Mouse (Mus musculus) liver, embryonic 16.5 days (tissue): Measurements from ENCODE around the gene Notch4. TPM values are rescaled to one million over a fixed set of nuclear protein-coding genes. Genes with fewer than 3 reads are reported as not detected.

ENCODE experiments used
- ATAC-seq: fragments of 200-750 bp; cut with Nextera tagmentation; 2 replicates; pipeline ENCODE4 v1.8.0; 2017; ENCODE audit warnings: low read depth, mild to moderate bottlenecking, moderate number of reproducible peaks, moderate library complexity
- H3K27ac ChIP-seq: fragments of 300-500 bp; sonication (generic); 2 replicates; pipeline ENCODE4 v1.5.1; 2014; ENCODE audit warnings: mild to moderate bottlenecking, low read length
- H3K27me3 ChIP-seq: fragments of 300-500 bp; sonication (generic); 2 replicates; pipeline ENCODE4 v1.6.1; 2014; ENCODE audit warnings: low read depth, low read length, mixed read lengths; ENCODE audit not compliant: control insufficient read depth, insufficient read depth
- H3K36me3 ChIP-seq: fragments of 300-500 bp; sonication (generic); 2 replicates; pipeline ENCODE4 v1.6.1; 2014; ENCODE audit warnings: mild to moderate bottlenecking; ENCODE audit not compliant: control insufficient read depth, insufficient read depth
- H3K4me1 ChIP-seq: fragments of 300-500 bp; sonication (generic); 2 replicates; pipeline ENCODE4 v1.6.1; 2014; ENCODE audit warnings: low read depth, low read length, mixed read lengths; ENCODE audit not compliant: control insufficient read depth
- H3K4me2 ChIP-seq: fragments of 300-500 bp; sonication (generic); 2 replicates; pipeline ENCODE4 v1.6.1; 2014; ENCODE audit warnings: low read depth, low read length, mixed read lengths
- H3K4me3 ChIP-seq: fragments of 300-500 bp; sonication (generic); 2 replicates; pipeline ENCODE4 v1.5.1; 2014; ENCODE audit warnings: low read depth, mild to moderate bottlenecking, low read length
- H3K9ac ChIP-seq: fragments of 300-500 bp; sonication (generic); 2 replicates; pipeline ENCODE4 v1.6.1; 2014; ENCODE audit warnings: low read depth, low read length
- H3K9me3 ChIP-seq: fragments of 300-500 bp; sonication (generic); replicated peaks from 2 replicates; pipeline ENCODE4 v1.6.1; 2016; ENCODE audit warnings: low read length; ENCODE audit not compliant: control insufficient read depth
- WGBS: fragments of 180-500 bp; shearing (Covaris S2); extraction: QIAGEN DNeasy Blood & Tissue Kit; methylation state at CpG from one replicate; pipeline ENCODE4 v1.1.7; 2014; ENCODE audit not compliant: insufficient replicate concordance; 5-methylcytosine and 5-hydroxymethylcytosine counted together
- polyA plus RNA-seq: library from polyadenylated mRNA; unstranded; fragments of >200 nt; fragmentation: Nextera tagmentation; extraction: Ambion mirVana; gene quantifications from 2 replicates; pipeline ENCODE4 v1.2.1, GENCODE M21; 2015

Gene Notch4
- polyA plus RNA-seq, 1 experiment from 2014 or later, result 0.81 TPM

DNA sequence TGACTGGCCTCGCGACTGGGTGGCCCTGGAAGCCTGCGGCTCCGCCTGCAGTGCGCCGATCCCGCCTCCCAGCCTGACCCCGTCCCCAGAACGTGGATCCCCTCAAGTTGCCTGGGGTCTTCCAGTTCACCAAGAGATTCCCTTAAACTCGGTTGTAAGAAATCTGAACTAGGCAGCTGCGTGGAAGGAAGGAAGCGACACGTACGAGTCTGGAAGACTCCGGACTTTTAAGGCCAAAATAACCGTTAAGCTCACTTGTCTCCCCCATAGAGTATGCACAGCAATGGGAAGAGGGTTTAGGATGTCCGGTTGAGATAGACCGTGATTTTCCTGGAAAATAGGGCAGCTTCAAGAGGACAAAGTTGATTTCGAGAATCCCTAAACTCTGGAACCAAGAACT, 23.7 kb downstream of the Notch4 start:
- peak overlapping the region; percentile 100 for H3K4me2 ChIP-seq
- no peaks in the 10 kb centered on the region for H3K9me3 ChIP-seq
- H3K27ac ChIP-seq, result peak overlapping the region; percentile 72
- peaks cover 53% of the 10 kb centered on the region for H3K4me1 ChIP-seq
- peak overlapping the region; percentile 93 for H3K4me3 ChIP-seq
- H3K9ac ChIP-seq, result peak overlapping the region; percentile 92
- no peak for ATAC-seq
- H3K27me3 ChIP-seq, result no peaks in the 10 kb centered on the region
- under 1% methylated on average over 19 of the region's 19 CpGs for WGBS
- H3K36me3 ChIP-seq, result no peaks in the 10 kb centered on the region

DNA sequence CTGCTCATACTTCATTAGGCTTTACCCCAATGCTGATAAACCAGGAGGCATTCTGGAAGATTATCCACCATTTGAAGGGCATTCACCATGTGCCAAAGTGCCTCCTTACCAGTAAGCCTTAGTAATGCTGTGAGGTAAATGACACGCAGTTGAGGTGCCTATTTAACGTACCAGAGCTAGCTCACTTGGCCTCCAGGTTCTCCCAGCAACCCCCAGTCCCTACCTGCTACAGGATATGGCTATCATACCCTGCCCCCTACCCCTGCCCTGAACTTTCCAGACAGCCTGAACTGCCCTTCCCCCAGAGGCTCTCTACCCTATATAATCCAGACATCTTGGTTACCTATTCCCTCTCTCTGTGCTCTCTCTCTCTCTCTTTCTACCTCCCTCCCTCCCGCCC, 24.7 kb downstream of the Notch4 start:
- WGBS, result 47% methylated on average over 3 of the region's 3 CpGs

DNA sequence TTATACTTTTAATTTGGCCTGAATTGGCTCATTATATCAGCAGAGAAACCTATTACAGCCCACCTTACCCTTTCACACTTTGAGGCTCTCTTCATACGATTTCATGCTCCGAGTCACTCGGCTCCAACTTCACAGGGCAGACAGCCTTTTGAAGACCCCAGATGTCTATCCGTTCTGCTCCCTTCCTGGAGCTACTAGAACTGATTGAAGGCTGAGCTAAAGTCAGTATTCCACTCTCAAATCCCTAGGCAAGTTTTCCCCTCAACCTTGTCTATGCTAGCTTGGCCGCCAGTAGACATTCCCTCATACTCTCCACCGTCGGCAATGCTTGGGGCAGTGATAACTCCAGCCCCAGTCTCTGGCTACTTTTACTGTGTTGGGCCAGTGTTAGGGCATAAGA, 25.1 kb downstream of the Notch4 start:
- peak overlapping the region; percentile 37; the same call in 1 of the 2 replicates for H3K9ac ChIP-seq
- ATAC-seq, result no peak
- H3K4me3 ChIP-seq, result peak overlapping the region; percentile 83
- H3K4me2 ChIP-seq, result peak overlapping the region; percentile 100
- 23% methylated on average over 7 of the region's 7 CpGs for WGBS
- no peaks in the 10 kb centered on the region for H3K27me3 ChIP-seq
- H3K27ac ChIP-seq, result peak overlapping the region; percentile 89
- H3K4me1 ChIP-seq, result peaks cover 67% of the 10 kb centered on the region
- no peaks in the 10 kb centered on the region for H3K9me3 ChIP-seq
- no peaks in the 10 kb centered on the region for H3K36me3 ChIP-seq

More for the DNA sequence above, 24.7 kb downstream of the Notch4 start:
- peak overlapping the region; percentile 15; the same call in 1 of the 2 replicates for H3K9ac ChIP-seq
- ATAC-seq, result no peak
- H3K4me3 ChIP-seq, result no peak overlapping the region
- H3K36me3 ChIP-seq, result no peaks in the 10 kb centered on the region
- H3K4me1 ChIP-seq, result peaks cover 63% of the 10 kb centered on the region
- H3K4me2 ChIP-seq, result peak overlapping the region; percentile 100; the same call in 1 of the 2 replicates
- no peaks in the 10 kb centered on the region for H3K27me3 ChIP-seq
- peak overlapping the region; percentile 26; the same call in 1 of the 2 replicates for H3K27ac ChIP-seq
- H3K9me3 ChIP-seq, result no peaks in the 10 kb centered on the region

DNA sequence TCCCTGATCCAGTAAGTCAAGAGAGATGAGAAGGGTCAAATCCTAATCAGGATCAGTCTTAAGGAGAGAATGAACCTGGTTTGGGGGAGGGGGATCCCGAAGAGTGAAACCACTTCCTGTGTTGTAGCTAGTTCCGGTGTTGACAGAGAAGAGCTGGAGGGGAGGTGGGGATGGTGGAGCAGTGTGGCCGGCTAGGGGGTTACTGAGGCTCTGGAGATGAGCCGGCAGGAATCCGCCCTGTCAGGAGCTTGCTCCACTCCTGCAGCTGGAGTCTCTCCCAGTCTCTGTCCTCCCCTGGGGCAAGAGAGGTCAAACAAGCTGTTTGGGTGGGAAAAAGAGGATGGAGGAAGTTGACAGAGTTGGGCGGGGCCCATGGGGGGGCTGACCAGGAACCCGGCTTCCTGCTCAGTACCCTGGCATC, 25.6 kb downstream of the Notch4 start, which contains the start of gene Gpsm3:
Gene Gpsm3 (plus strand): TSS at position 126 of the 421 bp plus-strand sequence.
- no peak for ATAC-seq
- Histone ChIP-seq H3K4me1 (peaks cover 67% of the 10 kb centered on the region), H3K36me3 (peaks cover 2% of the 10 kb centered on the region; the same call in 1 of the 2 replicates), H3K27me3 (no peaks in the 10 kb centered on the region), H3K4me3 (peak within 1 kb of the TSS; percentile 83), H3K4me2 (peak within 1 kb of the TSS; percentile 100), H3K27ac (peak within 1 kb of the TSS; percentile 89), H3K9ac (peak within 1 kb of the TSS; percentile 95; the same call in 1 of the 2 replicates), H3K9me3 (no peaks in the 10 kb centered on the region)
- 4% methylated on average over 7 of the region's 7 CpGs for WGBS

DNA sequence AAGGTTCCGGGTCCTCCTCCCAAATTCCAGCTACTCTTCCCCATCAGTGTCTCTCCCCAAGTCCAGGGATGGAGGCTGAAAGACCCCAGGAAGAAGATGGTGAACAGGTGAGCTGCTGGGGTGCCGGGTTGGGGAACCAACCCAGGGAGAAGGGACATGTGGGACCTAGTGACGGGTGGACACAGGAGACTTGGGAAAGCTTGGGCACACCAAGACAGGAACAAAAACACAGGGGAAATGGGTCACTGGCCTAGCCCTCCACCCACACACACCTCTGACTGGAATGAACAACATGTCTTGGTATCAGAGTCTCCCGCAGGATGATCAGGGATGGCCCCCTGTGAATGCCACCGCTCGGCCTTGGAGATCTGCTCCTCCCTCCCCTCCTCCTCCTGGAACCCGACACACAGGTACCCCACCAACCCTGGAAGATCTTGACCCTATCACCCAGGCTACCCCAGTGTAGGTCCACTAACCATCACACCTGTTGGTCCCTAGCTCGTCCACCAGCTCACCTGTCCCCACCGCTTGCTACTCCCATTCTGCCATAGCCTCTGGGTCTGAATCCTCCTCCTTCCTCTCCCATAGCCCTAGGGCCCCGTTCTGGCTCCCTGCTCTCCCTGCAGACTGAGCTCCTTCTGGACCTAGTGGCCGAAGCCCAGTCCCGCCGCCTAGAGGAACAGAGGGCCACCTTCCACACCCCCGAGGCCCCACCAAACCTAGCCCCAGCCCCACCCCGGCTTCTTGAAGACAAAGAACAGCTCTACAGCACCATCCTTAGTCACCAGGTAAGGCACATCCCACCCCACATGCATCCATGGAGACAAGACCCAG, 26.3 kb downstream of the Notch4 start:
- Histone ChIP-seq H3K4me3 (peak overlapping the region; percentile 83), H3K27ac (peak overlapping the region; percentile 89), H3K36me3 (peaks cover 4% of the 10 kb centered on the region), H3K4me1 (peaks cover 67% of the 10 kb centered on the region), H3K9me3 (no peaks in the 10 kb centered on the region), H3K9ac (peak overlapping the region; percentile 95; the same call in 1 of the 2 replicates), H3K4me2 (peak overlapping the region; percentile 100), H3K27me3 (no peaks in the 10 kb centered on the region)
- ATAC-seq, result no peak
- WGBS, result 38% methylated on average over 15 of the region's 15 CpGs

DNA sequence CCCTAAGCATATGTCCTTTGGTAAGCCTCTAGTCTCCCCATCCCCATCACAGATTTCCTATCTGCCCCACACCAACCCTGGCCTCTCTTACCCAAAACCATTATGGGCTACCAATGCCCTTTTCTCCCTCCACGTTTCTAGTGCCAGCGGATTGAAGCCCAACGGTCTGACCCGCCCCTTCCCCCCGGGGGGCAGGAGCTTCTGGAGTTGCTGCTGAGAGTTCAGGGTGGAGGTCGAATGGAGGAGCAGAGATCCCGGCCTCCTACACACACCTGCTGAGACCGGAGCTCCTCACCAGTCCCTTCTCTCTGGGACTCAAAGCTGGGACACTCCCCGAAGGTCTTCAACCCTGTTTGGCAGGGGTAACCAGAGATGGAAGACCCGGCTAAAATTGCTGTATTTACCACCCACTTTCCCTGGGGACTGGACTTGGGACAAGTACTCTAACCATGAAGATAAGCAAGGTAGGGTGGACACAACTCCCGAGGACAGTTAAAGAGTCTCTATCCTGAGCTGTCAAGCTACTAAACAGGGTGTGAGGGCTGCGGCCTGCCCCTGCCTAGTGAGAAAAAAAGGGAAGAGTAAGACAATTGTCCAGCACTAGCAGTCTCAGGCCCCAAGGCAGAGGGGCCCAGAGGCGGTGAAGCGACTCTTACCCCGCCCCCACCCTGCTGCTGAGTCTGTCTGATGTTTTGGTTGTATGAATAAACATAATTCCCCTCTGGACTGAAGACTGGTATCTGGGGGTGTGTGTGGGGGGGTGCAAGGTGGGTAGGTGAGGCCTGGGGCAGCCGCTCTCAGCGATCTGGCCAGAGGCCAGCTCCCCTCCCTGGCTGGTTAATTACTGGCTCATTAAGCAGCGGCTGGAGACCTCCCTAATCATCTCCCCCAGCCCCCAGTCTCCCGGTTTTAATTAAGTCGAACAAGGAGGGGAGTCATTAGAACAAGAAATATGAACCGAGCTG, 27.2 kb downstream of the Notch4 start, which contains the start of gene Pbx2:
Gene Pbx2 (plus strand): TSS at position 238 of the 965 bp plus-strand sequence.
- Histone ChIP-seq H3K9me3 (no peaks in the 10 kb centered on the region), H3K4me3 (peak within 1 kb of the TSS; percentile 83), H3K27ac (peak within 1 kb of the TSS; percentile 89), H3K27me3 (no peaks in the 10 kb centered on the region), H3K9ac (peak within 1 kb of the TSS; percentile 95), H3K36me3 (peaks cover 10% of the 10 kb centered on the region), H3K4me2 (peak within 1 kb of the TSS; percentile 100), H3K4me1 (peaks cover 65% of the 10 kb centered on the region)
- no peak for ATAC-seq
- WGBS, result 5% methylated on average over 21 of the region's 21 CpGs

DNA sequence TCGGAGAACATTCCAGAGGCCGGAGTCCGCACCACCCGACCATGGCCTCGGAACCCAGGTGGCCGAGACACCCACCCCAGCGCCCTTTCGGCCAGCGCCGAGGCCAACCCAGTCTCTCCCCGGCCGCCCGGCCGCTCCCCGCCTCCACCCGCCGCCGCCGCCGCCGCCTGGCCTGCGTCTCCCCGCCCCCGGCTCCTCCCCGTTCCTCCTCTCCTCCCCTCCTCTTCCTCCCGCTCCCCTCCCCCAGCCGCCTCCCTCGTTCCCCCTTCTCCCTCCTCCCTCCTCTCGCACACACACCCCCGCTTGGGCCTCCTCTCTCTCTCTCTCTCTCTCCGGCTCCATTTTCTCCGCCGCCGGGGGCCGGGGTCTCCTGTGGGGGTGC, 27.9 kb downstream of the Notch4 start:
- Histone ChIP-seq H3K4me3 (peak overlapping the region; percentile 83), H3K27ac (peak overlapping the region; percentile 89), H3K36me3 (peaks cover 10% of the 10 kb centered on the region), H3K27me3 (no peaks in the 10 kb centered on the region), H3K9ac (peak overlapping the region; percentile 95), H3K9me3 (no peaks in the 10 kb centered on the region), H3K4me2 (peak overlapping the region; percentile 100), H3K4me1 (peaks cover 63% of the 10 kb centered on the region)
- peak; percentile 65 for ATAC-seq
- WGBS, result under 1% methylated on average over 21 of the region's 35 CpGs

DNA sequence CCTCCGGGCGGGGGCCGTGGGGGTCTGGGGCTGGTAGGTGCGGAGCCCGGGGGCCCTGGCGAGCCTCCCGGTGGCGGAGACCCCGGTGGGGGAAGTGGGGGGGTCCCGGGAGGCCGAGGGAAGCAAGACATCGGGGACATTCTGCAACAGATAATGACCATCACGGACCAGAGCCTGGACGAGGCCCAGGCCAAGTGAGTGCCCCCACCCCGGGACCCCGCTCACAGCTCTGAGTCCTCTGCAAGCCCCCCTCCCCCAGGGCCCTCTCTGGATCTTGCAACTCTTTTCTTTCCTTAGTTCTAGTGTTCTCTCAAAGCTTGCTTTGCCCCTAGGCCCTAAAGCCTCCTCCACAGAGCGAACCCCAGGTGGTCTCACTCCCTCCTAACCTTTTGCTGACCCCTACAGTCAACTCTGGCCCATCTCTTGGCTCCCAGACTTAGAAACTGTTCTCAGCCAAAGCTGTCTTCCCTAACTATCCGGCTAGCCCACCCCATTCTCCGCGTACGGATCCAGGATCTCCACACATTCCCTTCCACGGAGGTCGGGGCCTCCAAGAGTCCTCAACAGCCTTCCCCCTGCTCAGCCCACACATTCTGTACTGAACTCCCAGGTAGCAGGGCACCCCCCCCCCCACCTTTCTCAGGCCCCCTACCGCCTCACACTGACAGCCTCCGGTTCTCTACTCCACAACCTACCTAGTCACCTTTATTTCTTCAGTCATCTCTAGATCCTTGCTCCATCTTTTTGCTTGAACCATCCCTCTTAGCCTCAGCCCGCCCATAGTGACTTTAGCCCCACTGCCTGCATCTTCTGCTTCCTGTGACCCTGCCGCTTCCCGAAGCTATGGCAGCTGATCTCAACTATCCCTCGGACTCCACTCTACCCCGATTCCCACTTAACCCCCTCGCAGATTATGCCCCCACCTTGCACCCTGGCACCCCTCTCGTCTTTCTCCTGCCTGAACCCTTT, 28.8 kb downstream of the Notch4 start:
- 3% methylated on average over 31 of the region's 32 CpGs for WGBS
- Histone ChIP-seq H3K9ac (peak overlapping the region; percentile 95), H3K36me3 (peaks cover 10% of the 10 kb centered on the region), H3K4me1 (peaks cover 67% of the 10 kb centered on the region), H3K27me3 (no peaks in the 10 kb centered on the region), H3K4me3 (peak overlapping the region; percentile 83), H3K27ac (peak overlapping the region; percentile 89), H3K4me2 (peak overlapping the region; percentile 100), H3K9me3 (no peaks in the 10 kb centered on the region)
- no peak; the same call in 1 of the 2 replicates for ATAC-seq
